Mouse (Mus musculus): ENCODE measurements around the gene Acer1. TPM values are rescaled to one million over a fixed set of nuclear protein-coding genes. Genes with fewer than 3 reads are reported as not detected.
"Not testable (repeated sequence)": the region's sequence is repeated elsewhere in the genome, so short reads cannot be mapped to it uniquely, and the experiment has no call there.

Gene Acer1
- polyA plus RNA-seq, 1 experiment from 2014 or later = not detected

DNA sequence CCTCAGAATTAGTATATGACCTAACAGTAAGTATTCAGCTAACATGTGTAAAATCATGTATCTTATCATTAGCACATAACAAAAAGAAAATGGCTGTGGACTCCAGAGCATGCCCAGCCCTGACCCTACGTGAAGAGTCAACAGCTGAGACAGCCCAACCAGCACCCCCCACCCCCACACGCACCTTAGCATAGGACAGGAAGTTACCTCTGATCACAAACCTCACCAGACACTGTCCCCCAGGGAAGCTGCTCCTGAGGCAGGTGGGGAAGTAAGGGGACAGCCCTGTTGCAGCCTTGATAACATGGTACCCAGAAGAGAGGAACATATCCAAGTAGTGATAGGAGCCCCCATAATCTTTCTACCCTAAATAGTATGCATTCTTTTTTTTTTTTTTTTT lies 55.9 kb downstream of the Acer1 start:
- DNase-seq (no peak), ATAC-seq (ENCODE audit: low FRiP score, low TSS enrichment) (no peak)
- Histone ChIP-seq H3K9me3 (ENCODE audit: control insufficient read depth, low read length) (no peaks in the 10 kb centered on the region), H3K4me3 (replicated peaks; ENCODE audit: low read depth, low read length) (no peak overlapping the region), H3K4me1 (ENCODE audit: control insufficient read depth, insufficient read depth, low read length) (no peaks in the 10 kb centered on the region), H3K4me2 (ENCODE audit: low read length) (no peak overlapping the region), H3K9ac (replicated peaks; ENCODE audit: low read length) (no peak overlapping the region), H3K27me3 (ENCODE audit: control insufficient read depth, insufficient read depth, low read length) (no peaks in the 10 kb centered on the region), H3K36me3 (ENCODE audit: control insufficient read depth, insufficient read depth, low read length) (peaks cover 37% of the 10 kb centered on the region), H3K27ac (replicated peaks; ENCODE audit: low read depth, low read length) (no peak overlapping the region)
- 97% methylated on average over 2 of the region's 2 CpGs for WGBS

DNA sequence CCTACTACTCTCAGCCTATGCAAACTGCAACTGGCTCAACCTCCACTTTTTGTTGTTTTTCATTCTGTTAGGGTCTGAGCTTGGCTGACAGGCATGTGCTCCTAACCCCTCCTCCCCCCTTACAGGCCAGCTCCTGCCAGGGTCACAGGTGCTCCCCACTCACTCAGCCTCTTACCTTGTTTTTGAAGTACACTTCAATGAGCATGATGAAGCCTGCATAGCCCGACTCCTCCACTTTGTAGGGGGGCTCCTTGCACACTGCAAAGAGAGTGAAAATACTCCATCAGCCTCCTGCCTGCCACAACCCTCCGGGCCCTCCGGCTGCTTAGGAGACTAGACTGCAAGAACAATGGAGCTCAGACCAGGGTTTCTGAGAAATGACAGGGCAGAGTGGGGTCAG lies 62.2 kb downstream of the Acer1 start:
- H3K27ac ChIP-seq (replicated peaks; ENCODE audit: low read depth, low read length) = no peak overlapping the region
- ATAC-seq (ENCODE audit: low FRiP score, low TSS enrichment) = no peak
- no peak for DNase-seq
- H3K4me2 ChIP-seq (ENCODE audit: low read length) = no peak overlapping the region
- WGBS = 90% methylated on average over 3 of the region's 3 CpGs
- peaks cover 74% of the 10 kb centered on the region for H3K36me3 ChIP-seq (ENCODE audit: control insufficient read depth, insufficient read depth, low read length)
- H3K9me3 ChIP-seq (ENCODE audit: control insufficient read depth, low read length) = no peaks in the 10 kb centered on the region
- no peaks in the 10 kb centered on the region for H3K4me1 ChIP-seq (ENCODE audit: control insufficient read depth, insufficient read depth, low read length)
- no peak overlapping the region for H3K9ac ChIP-seq (replicated peaks; ENCODE audit: low read length)
- no peaks in the 10 kb centered on the region for H3K27me3 ChIP-seq (ENCODE audit: control insufficient read depth, insufficient read depth, low read length)
- H3K4me3 ChIP-seq (replicated peaks; ENCODE audit: low read depth, low read length) = no peak overlapping the region

DNA sequence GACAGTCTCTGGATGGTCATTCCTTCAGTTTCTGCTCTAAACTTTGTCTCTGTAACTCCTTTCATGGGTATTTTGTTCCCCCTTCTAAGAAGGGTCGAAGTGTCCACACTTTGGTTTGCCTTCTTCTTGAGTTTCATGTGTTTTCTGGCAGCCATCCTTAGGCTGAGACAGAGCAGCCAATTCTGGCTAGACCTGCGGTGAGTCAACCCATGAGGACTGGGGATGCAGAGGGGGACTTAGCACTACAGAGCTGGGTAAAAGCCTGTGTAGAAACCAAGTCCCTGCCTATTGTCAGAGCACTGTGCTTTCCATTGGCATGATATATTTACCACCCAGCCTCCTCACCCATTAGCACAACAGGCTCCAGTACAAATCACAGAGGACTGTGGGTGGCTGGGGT lies 64.8 kb downstream of the Acer1 start:
- no peak for DNase-seq
- Histone ChIP-seq H3K9me3 (ENCODE audit: control insufficient read depth, low read length) (no peaks in the 10 kb centered on the region), H3K4me3 (replicated peaks; ENCODE audit: low read depth, low read length) (no peak overlapping the region), H3K27ac (replicated peaks; ENCODE audit: low read depth, low read length) (no peak overlapping the region), H3K4me2 (ENCODE audit: low read length) (no peak overlapping the region), H3K9ac (replicated peaks; ENCODE audit: low read length) (no peak overlapping the region), H3K36me3 (ENCODE audit: control insufficient read depth, insufficient read depth, low read length) (peaks cover 80% of the 10 kb centered on the region), H3K4me1 (ENCODE audit: control insufficient read depth, insufficient read depth, low read length) (no peaks in the 10 kb centered on the region), H3K27me3 (ENCODE audit: control insufficient read depth, insufficient read depth, low read length) (no peaks in the 10 kb centered on the region)
- no peak for ATAC-seq (ENCODE audit: low FRiP score, low TSS enrichment)
- WGBS = 96% methylated on average over 2 of the region's 2 CpGs

DNA sequence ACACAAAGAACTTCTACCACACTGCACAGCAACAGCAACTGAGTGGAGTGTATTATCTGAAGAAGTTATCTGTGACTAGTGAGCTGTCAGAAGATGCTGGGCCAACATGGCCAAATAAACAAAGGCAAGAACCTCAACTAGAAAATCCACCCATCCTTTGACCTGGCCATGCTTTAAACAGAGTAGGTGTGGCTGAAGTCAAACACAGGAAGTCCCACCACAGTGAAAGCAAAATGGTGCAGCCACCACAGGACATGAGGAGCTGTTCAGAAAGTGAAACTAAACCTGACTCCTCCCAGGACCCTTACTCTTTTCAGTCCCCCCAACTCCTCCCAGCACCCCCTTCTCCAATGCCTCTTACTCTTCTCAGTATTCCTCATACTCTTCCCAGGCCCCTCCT lies 68.5 kb downstream of the Acer1 start:
- no peaks in the 10 kb centered on the region for H3K27me3 ChIP-seq (ENCODE audit: control insufficient read depth, insufficient read depth, low read length)
- no peaks in the 10 kb centered on the region for H3K4me1 ChIP-seq (ENCODE audit: control insufficient read depth, insufficient read depth, low read length)
- no peak overlapping the region for H3K4me3 ChIP-seq (replicated peaks; ENCODE audit: low read depth, low read length)
- no peak for ATAC-seq (ENCODE audit: low FRiP score, low TSS enrichment)
- no peaks in the 10 kb centered on the region for H3K9me3 ChIP-seq (ENCODE audit: control insufficient read depth, low read length)
- H3K36me3 ChIP-seq (ENCODE audit: control insufficient read depth, insufficient read depth, low read length) = peaks cover 74% of the 10 kb centered on the region
- no peak overlapping the region for H3K4me2 ChIP-seq (ENCODE audit: low read length)
- H3K27ac ChIP-seq (replicated peaks; ENCODE audit: low read depth, low read length) = no peak overlapping the region
- DNase-seq = no peak
- no peak overlapping the region for H3K9ac ChIP-seq (replicated peaks; ENCODE audit: low read length)

DNA sequence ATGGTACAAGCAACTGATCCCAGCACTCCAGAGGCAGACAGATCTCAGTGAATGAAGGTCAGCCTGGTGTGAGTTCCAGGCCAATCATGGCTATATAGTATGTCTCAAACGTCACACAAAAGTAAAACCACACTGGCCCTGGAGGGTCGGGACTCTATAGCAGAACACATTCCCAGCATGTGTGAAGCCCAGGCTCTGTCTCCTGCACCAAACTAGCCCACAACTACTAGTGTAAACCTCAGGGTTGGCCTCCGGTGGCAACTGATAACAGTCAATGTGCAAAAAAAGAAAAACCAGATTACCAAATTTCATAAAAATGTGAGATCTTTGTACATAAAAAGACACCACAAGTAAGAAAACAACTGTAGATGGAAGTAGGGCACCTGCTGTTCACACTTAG lies 68.9 kb downstream of the Acer1 start:
- 96% methylated on average over 3 of the region's 3 CpGs for WGBS
- Histone ChIP-seq H3K4me1 (ENCODE audit: control insufficient read depth, insufficient read depth, low read length) (no peaks in the 10 kb centered on the region), H3K4me3 (replicated peaks; ENCODE audit: low read depth, low read length) (no peak overlapping the region), H3K9ac (replicated peaks; ENCODE audit: low read length) (no peak overlapping the region), H3K27ac (replicated peaks; ENCODE audit: low read depth, low read length) (no peak overlapping the region), H3K27me3 (ENCODE audit: control insufficient read depth, insufficient read depth, low read length) (no peaks in the 10 kb centered on the region), H3K9me3 (ENCODE audit: control insufficient read depth, low read length) (no peaks in the 10 kb centered on the region), H3K36me3 (ENCODE audit: control insufficient read depth, insufficient read depth, low read length) (peaks cover 77% of the 10 kb centered on the region), H3K4me2 (ENCODE audit: low read length) (no peak overlapping the region)
- ATAC-seq (ENCODE audit: low FRiP score, low TSS enrichment) = no peak
- DNase-seq = no peak

DNA sequence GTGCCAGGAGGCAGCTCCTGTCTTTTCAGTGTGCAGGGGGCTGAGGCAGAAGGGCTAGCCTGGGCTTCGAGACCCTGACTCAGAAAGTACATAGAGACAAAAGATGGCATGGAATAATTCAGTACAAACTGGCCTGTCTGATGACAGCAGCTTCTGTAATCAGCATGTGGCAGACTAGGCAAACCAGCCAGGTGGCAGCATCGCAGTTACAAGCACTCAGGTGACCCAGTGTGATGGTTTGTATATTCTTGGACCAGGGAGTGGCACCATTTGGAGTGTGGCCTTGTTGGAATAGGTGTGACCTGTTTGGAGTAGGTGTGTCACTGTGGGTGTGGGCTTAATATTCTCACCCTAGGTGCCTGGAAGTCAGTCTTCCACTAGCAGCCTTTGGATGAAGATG lies 72.2 kb downstream of the Acer1 start:
- not testable (repeated sequence) for H3K9ac ChIP-seq (replicated peaks; ENCODE audit: low read length); H3K27me3 ChIP-seq (ENCODE audit: control insufficient read depth, insufficient read depth, low read length); H3K4me3 ChIP-seq (replicated peaks; ENCODE audit: low read depth, low read length); ATAC-seq (ENCODE audit: low FRiP score, low TSS enrichment); H3K9me3 ChIP-seq (ENCODE audit: control insufficient read depth, low read length); DNase-seq; H3K4me1 ChIP-seq (ENCODE audit: control insufficient read depth, insufficient read depth, low read length); H3K4me2 ChIP-seq (ENCODE audit: low read length); H3K27ac ChIP-seq (replicated peaks; ENCODE audit: low read depth, low read length)
- 87% methylated on average over 2 of the region's 2 CpGs for WGBS
- H3K36me3 ChIP-seq (ENCODE audit: control insufficient read depth, insufficient read depth, low read length) = peaks cover 70% of the 10 kb centered on the region

DNA sequence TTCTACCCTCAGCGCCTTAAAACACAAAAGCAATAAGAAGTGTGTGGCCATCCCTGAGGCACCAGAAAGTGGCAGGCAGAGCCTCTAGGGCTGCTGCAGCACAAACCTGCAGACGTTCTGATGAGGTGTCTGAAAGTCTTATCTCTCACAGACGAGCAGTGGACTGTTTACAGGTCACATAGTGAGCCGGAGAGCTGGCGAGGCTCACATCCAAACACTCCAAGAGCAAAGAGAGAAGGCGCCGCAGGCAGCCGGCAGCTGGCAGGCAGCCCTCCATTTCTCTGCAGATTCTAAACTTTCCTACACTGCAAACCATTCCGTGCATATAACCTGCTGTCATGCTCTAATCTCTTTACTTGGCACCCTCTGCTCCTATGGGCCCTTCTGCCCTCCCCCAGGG lies 74.0 kb downstream of the Acer1 start:
- ATAC-seq (ENCODE audit: low FRiP score, low TSS enrichment) (no peak), DNase-seq (no peak)
- Histone ChIP-seq H3K27me3 (ENCODE audit: control insufficient read depth, insufficient read depth, low read length) (no peaks in the 10 kb centered on the region), H3K4me1 (ENCODE audit: control insufficient read depth, insufficient read depth, low read length) (no peaks in the 10 kb centered on the region), H3K9ac (replicated peaks; ENCODE audit: low read length) (no peak overlapping the region), H3K27ac (replicated peaks; ENCODE audit: low read depth, low read length) (no peak overlapping the region), H3K36me3 (ENCODE audit: control insufficient read depth, insufficient read depth, low read length) (peaks cover 73% of the 10 kb centered on the region), H3K4me3 (replicated peaks; ENCODE audit: low read depth, low read length) (no peak overlapping the region), H3K4me2 (ENCODE audit: low read length) (no peak overlapping the region), H3K9me3 (ENCODE audit: control insufficient read depth, low read length) (no peaks in the 10 kb centered on the region)
- 87% methylated on average over 9 of the region's 9 CpGs for WGBS

DNA sequence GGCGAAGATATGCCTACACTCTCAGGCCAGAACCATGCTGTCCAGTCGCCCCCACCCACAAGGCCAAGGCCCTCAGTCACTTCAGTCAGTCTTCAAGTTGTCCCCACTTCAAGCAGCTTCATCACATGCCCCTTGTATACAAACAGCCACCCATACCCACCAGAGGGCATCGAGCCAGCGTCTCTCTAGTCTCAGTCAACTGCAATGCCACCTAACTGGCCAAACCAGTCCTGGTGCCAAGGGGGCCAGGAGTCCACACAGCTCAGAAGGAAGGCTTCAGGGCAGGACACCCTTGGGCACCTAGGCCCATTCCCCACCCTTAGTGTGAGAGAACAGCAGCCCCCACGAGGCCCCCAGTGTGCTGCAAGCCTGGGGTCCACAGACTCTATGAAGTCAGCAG lies 74.8 kb downstream of the Acer1 start:
- ATAC-seq (ENCODE audit: low FRiP score, low TSS enrichment) (no peak), DNase-seq (no peak)
- Histone ChIP-seq H3K4me2 (ENCODE audit: low read length) (no peak overlapping the region), H3K9me3 (ENCODE audit: control insufficient read depth, low read length) (no peaks in the 10 kb centered on the region), H3K9ac (replicated peaks; ENCODE audit: low read length) (no peak overlapping the region), H3K4me1 (ENCODE audit: control insufficient read depth, insufficient read depth, low read length) (no peaks in the 10 kb centered on the region), H3K27me3 (ENCODE audit: control insufficient read depth, insufficient read depth, low read length) (no peaks in the 10 kb centered on the region), H3K4me3 (replicated peaks; ENCODE audit: low read depth, low read length) (no peak overlapping the region), H3K36me3 (ENCODE audit: control insufficient read depth, insufficient read depth, low read length) (peaks cover 74% of the 10 kb centered on the region), H3K27ac (replicated peaks; ENCODE audit: low read depth, low read length) (no peak overlapping the region)
- WGBS = 90% methylated on average over 5 of the region's 5 CpGs

DNA sequence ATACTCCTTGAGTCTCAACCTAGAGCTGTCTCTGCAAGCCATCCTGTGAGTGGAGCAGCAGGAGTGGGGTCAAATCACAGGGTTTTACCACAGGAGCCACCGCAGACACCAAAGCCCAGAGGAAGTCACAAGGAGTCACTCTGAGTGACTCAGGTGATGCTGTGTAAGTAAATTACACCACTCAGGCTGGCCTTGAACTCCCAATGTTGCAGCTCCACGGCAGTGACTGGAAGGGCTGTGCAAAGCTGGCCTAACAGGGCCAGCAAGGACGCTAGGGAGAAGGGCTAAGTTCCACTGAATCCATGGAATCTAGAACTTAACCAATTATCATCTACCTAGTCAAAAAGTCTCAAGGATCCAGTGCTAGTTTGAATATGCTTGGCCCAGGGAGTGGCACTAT lies 75.8 kb downstream of the Acer1 start:
- H3K9ac ChIP-seq (replicated peaks; ENCODE audit: low read length) = no peak overlapping the region
- DNase-seq (no peak), ATAC-seq (ENCODE audit: low FRiP score, low TSS enrichment) (no peak)
- no peaks in the 10 kb centered on the region for H3K27me3 ChIP-seq (ENCODE audit: control insufficient read depth, insufficient read depth, low read length)
- H3K4me1 ChIP-seq (ENCODE audit: control insufficient read depth, insufficient read depth, low read length) = no peaks in the 10 kb centered on the region
- H3K9me3 ChIP-seq (ENCODE audit: control insufficient read depth, low read length) = no peaks in the 10 kb centered on the region
- 94% methylated on average over 3 of the region's 3 CpGs for WGBS
- H3K27ac ChIP-seq (replicated peaks; ENCODE audit: low read depth, low read length) = no peak overlapping the region
- no peak overlapping the region for H3K4me2 ChIP-seq (ENCODE audit: low read length)
- peaks cover 74% of the 10 kb centered on the region for H3K36me3 ChIP-seq (ENCODE audit: control insufficient read depth, insufficient read depth, low read length)
- H3K4me3 ChIP-seq (replicated peaks; ENCODE audit: low read depth, low read length) = no peak overlapping the region
